Mouse (Mus musculus) kidney, embryonic 16.5 days (tissue): ENCODE results near the gene Fam53b. TPM values are rescaled to one million over a fixed set of nuclear protein-coding genes. Genes with fewer than 3 reads are reported as not detected.
A peak's percentile ranks its signal among the peaks of the same experiment; 100 is the strongest.

Experiments
- ATAC-seq: fragments of 200-750 bp; cut with Nextera tagmentation; 2 replicates; pipeline ENCODE4 v1.8.0; 2017; ENCODE audit warnings: moderate TSS enrichment; ENCODE audit not compliant: low FRiP score, low TSS enrichment
- H3K27ac ChIP-seq: fragments of 300-500 bp; sonication (generic); 2 replicates; pipeline ENCODE4 v1.5.1; 2014; ENCODE audit warnings: low read length
- H3K27me3 ChIP-seq: fragments of 300-500 bp; sonication (generic); 2 replicates; pipeline ENCODE4 v1.6.1; 2014; ENCODE audit warnings: low read length, control low read depth, mixed read lengths; ENCODE audit not compliant: insufficient read depth
- H3K36me3 ChIP-seq: fragments of 300-500 bp; sonication (generic); 2 replicates; pipeline ENCODE4 v1.6.1; 2014; ENCODE audit warnings: low read length, control low read depth, mixed read lengths; ENCODE audit not compliant: insufficient read depth
- H3K4me1 ChIP-seq: fragments of 300-500 bp; sonication (generic); 2 replicates; pipeline ENCODE4 v1.6.1; 2014; ENCODE audit warnings: low read length, control low read depth, mixed read lengths; ENCODE audit not compliant: insufficient read depth
- H3K4me2 ChIP-seq: fragments of 300-500 bp; sonication (generic); replicated peaks from 2 replicates; pipeline ENCODE4 v1.6.1; 2014; ENCODE audit warnings: low read depth, low read length
- H3K4me3 ChIP-seq: fragments of 300-500 bp; sonication (generic); 2 replicates; pipeline ENCODE4 v1.5.1; 2014; ENCODE audit warnings: mild to moderate bottlenecking, low read length
- H3K9ac ChIP-seq: fragments of 300-500 bp; sonication (generic); replicated peaks from 2 replicates; pipeline ENCODE4 v1.6.1; 2014; ENCODE audit warnings: low read length
- H3K9me3 ChIP-seq: fragments of 300-500 bp; sonication (generic); 2 replicates; pipeline ENCODE4 v1.6.1; 2016; ENCODE audit warnings: low read length, control low read depth
- WGBS: fragments of 180-500 bp; shearing (Covaris S2); extraction: QIAGEN DNeasy Blood & Tissue Kit; methylation state at CpG from one replicate; pipeline ENCODE4 v1.1.7; 2014; 5-methylcytosine and 5-hydroxymethylcytosine counted together
- polyA plus RNA-seq: library from polyadenylated mRNA; unstranded; fragments of >200 nt; fragmentation: Nextera tagmentation; extraction: Ambion mirVana; gene quantifications from 2 replicates; pipeline ENCODE4 v1.2.1, GENCODE M21; 2015

Gene Fam53b
- polyA plus RNA-seq, 1 experiment from 2014 or later = 22.5 TPM

- peak overlapping the region; percentile 95; the same call in 1 of the 2 replicates for H3K27ac ChIP-seq
- peaks cover 55% of the 10 kb centered on the region for H3K4me1 ChIP-seq
- H3K9me3 ChIP-seq = no peaks in the 10 kb centered on the region
- H3K4me2 ChIP-seq = peak overlapping the region; percentile 85
- H3K27me3 ChIP-seq = no peaks in the 10 kb centered on the region
- ATAC-seq = no peak
- peak overlapping the region; percentile 90 for H3K9ac ChIP-seq
- no peaks in the 10 kb centered on the region for H3K36me3 ChIP-seq
- 12% methylated on average over 23 of the region's 23 CpGs for WGBS
- H3K4me3 ChIP-seq = peak overlapping the region; percentile 73
Observed at GRCm38 (mm10) chr7:132811716-132812618, 1.7 kb downstream of the Fam53b start.

- peak overlapping the region; percentile 85 for H3K4me2 ChIP-seq
- no peaks in the 10 kb centered on the region for H3K9me3 ChIP-seq
- H3K27me3 ChIP-seq = no peaks in the 10 kb centered on the region
- 70% methylated on average over 1 of the region's 1 CpGs for WGBS
- H3K9ac ChIP-seq = no peak overlapping the region; the same call in 1 of the 2 replicates
- H3K36me3 ChIP-seq = no peaks in the 10 kb centered on the region
- ATAC-seq = no peak
- peaks cover 59% of the 10 kb centered on the region for H3K4me1 ChIP-seq
- H3K4me3 ChIP-seq = no peak overlapping the region
- peak overlapping the region; percentile 66; the same call in 1 of the 2 replicates for H3K27ac ChIP-seq
Observed at GRCm38 (mm10) chr7:132810879-132811278, 2.8 kb downstream of the Fam53b start.

- H3K9ac ChIP-seq = peak overlapping the region; percentile 53; the same call in 1 of the 2 replicates
- peak overlapping the region; percentile 66; the same call in 1 of the 2 replicates for H3K27ac ChIP-seq
Observed at GRCm38 (mm10) chr7:132810368-132810767, 3.3 kb downstream of the Fam53b start.

GRCm38 (mm10) chr7:132809721-132810120 lies 4.0 kb downstream of the Fam53b start:
- peaks cover 61% of the 10 kb centered on the region for H3K4me1 ChIP-seq
- H3K27me3 ChIP-seq = no peaks in the 10 kb centered on the region
- H3K36me3 ChIP-seq = no peaks in the 10 kb centered on the region
- H3K9me3 ChIP-seq = no peaks in the 10 kb centered on the region
- WGBS = 36% methylated on average over 6 of the region's 6 CpGs
- H3K9ac ChIP-seq = 0 out of 2 replicates have a peak overlapping the region, but pooled peaks have one; percentile 27
- ATAC-seq = no peak
- H3K4me3 ChIP-seq = no peak overlapping the region
- H3K27ac ChIP-seq = peak overlapping the region; percentile 86
- H3K4me2 ChIP-seq = peak overlapping the region; percentile 37

More at GRCm38 (mm10) chr7:132810368-132810767, 3.3 kb downstream of the Fam53b start:
- H3K9me3 ChIP-seq = no peaks in the 10 kb centered on the region
- no peak overlapping the region for H3K4me3 ChIP-seq
- peaks cover 59% of the 10 kb centered on the region for H3K4me1 ChIP-seq
- 28% methylated on average over 6 of the region's 6 CpGs for WGBS
- no peaks in the 10 kb centered on the region for H3K27me3 ChIP-seq
- H3K4me2 ChIP-seq = peak overlapping the region; percentile 21; the same call in 1 of the 2 replicates
- no peak for ATAC-seq
- H3K36me3 ChIP-seq = no peaks in the 10 kb centered on the region

- 5% methylated on average over 20 of the region's 20 CpGs for WGBS
- Histone ChIP-seq H3K4me1 (peaks cover 64% of the 10 kb centered on the region), H3K9me3 (no peaks in the 10 kb centered on the region), H3K27me3 (no peaks in the 10 kb centered on the region), H3K9ac (peak overlapping the region; percentile 59), H3K4me3 (no peak overlapping the region), H3K4me2 (peak overlapping the region; percentile 37), H3K27ac (peak overlapping the region; percentile 86), H3K36me3 (no peaks in the 10 kb centered on the region)
- peak; percentile 14; the same call in 1 of the 2 replicates for ATAC-seq
Observed at GRCm38 (mm10) chr7:132808841-132809682, 4.6 kb downstream of the Fam53b start.

- H3K9ac ChIP-seq = peak overlapping the region; percentile 59; the same call in 1 of the 2 replicates
- no peaks in the 10 kb centered on the region for H3K36me3 ChIP-seq
- H3K4me2 ChIP-seq = peak overlapping the region; percentile 37; the same call in 1 of the 2 replicates
- no peak overlapping the region for H3K4me3 ChIP-seq
- H3K9me3 ChIP-seq = no peaks in the 10 kb centered on the region
- H3K27ac ChIP-seq = peak overlapping the region; percentile 86
- no peak for ATAC-seq
- 38% methylated on average over 7 of the region's 7 CpGs for WGBS
- H3K27me3 ChIP-seq = no peaks in the 10 kb centered on the region
- H3K4me1 ChIP-seq = peaks cover 68% of the 10 kb centered on the region
Observed at GRCm38 (mm10) chr7:132808051-132808796, 5.5 kb downstream of the Fam53b start.

GRCm38 (mm10) chr7:132806926-132807857 lies 6.5 kb downstream of the Fam53b start:
- H3K4me2 ChIP-seq = no peak overlapping the region
- H3K4me1 ChIP-seq = peaks cover 74% of the 10 kb centered on the region
- H3K36me3 ChIP-seq = no peaks in the 10 kb centered on the region
- no peaks in the 10 kb centered on the region for H3K27me3 ChIP-seq
- no peak overlapping the region; the same call in 1 of the 2 replicates for H3K9ac ChIP-seq
- 70% methylated on average over 13 of the region's 13 CpGs for WGBS
- H3K27ac ChIP-seq = peak overlapping the region; percentile 86
- H3K9me3 ChIP-seq = no peaks in the 10 kb centered on the region
- H3K4me3 ChIP-seq = no peak overlapping the region
- ATAC-seq = no peak

GRCm38 (mm10) chr7:132806286-132806685 lies 7.4 kb downstream of the Fam53b start:
- Histone ChIP-seq H3K4me3 (no peak overlapping the region), H3K9me3 (no peaks in the 10 kb centered on the region), H3K36me3 (no peaks in the 10 kb centered on the region), H3K27me3 (no peaks in the 10 kb centered on the region), H3K4me1 (peaks cover 69% of the 10 kb centered on the region), H3K9ac (no peak overlapping the region), H3K27ac (no peak overlapping the region; the same call in 1 of the 2 replicates), H3K4me2 (no peak overlapping the region)
- 81% methylated on average over 5 of the region's 5 CpGs for WGBS
- ATAC-seq = no peak
